Mouse (Mus musculus): ENCODE data around the gene Map3k6. TPM values are rescaled to one million over a fixed set of nuclear protein-coding genes. Genes with fewer than 3 reads are reported as not detected.
A peak's percentile ranks its signal among the peaks of the same experiment; 100 is the strongest.

Gene Map3k6
- polyA plus RNA-seq, 1 experiment from 2014 or later = 2.1 TPM

GRCm38 (mm10) chr4:133211751-133212561 lies 28.7 kb upstream of the Map3k6 start, which contains the start of the genes Cd164l2 and Gpr3:
Cd164l2 (plus strand) TSS chr4:133212131.
Gpr3 (minus strand) TSS chr4:133212536.
- WGBS = 2% methylated on average over 45 of the region's 52 CpGs
- Histone ChIP-seq H3K27me3 (replicated peaks; ENCODE audit: control insufficient read depth, insufficient read depth, low read length) (peaks cover 6% of the 10 kb centered on the region; the same call in 1 of the 2 replicates), H3K4me3 (replicated peaks; ENCODE audit: low read length) (peak within 1 kb of the TSS; percentile 64), H3K9ac (replicated peaks; ENCODE audit: low read depth, low read length) (peak within 1 kb of the TSS; percentile 64), H3K9me3 (ENCODE audit: control insufficient read depth, low read length) (no peaks in the 10 kb centered on the region), H3K4me1 (replicated peaks; ENCODE audit: control insufficient read depth, insufficient read depth, low read length) (peaks cover 14% of the 10 kb centered on the region), H3K36me3 (ENCODE audit: control insufficient read depth, insufficient read depth) (no peaks in the 10 kb centered on the region), H3K27ac (ENCODE audit: low read length) (no peak within 1 kb of the TSS), H3K4me2 (ENCODE audit: low read length) (peak within 1 kb of the TSS; percentile 87)
- peak; percentile 59 for ATAC-seq

GRCm38 (mm10) chr4:133212562-133213267 lies 27.9 kb upstream of the Map3k6 start:
- Histone ChIP-seq H3K27ac (ENCODE audit: low read length) (no peak overlapping the region), H3K9me3 (ENCODE audit: control insufficient read depth, low read length) (no peaks in the 10 kb centered on the region), H3K4me1 (replicated peaks; ENCODE audit: control insufficient read depth, insufficient read depth, low read length) (peaks cover 14% of the 10 kb centered on the region), H3K9ac (replicated peaks; ENCODE audit: low read depth, low read length) (peak overlapping the region; percentile 64), H3K27me3 (replicated peaks; ENCODE audit: control insufficient read depth, insufficient read depth, low read length) (peaks cover 6% of the 10 kb centered on the region; the same call in 1 of the 2 replicates), H3K4me2 (ENCODE audit: low read length) (peak overlapping the region; percentile 87), H3K4me3 (replicated peaks; ENCODE audit: low read length) (peak overlapping the region; percentile 64), H3K36me3 (ENCODE audit: control insufficient read depth, insufficient read depth) (no peaks in the 10 kb centered on the region)
- WGBS = 1% methylated on average over 41 of the region's 44 CpGs
- ATAC-seq = peak; percentile 89

GRCm38 (mm10) chr4:133213268-133213590 lies 27.4 kb upstream of the Map3k6 start:
- H3K27ac ChIP-seq (ENCODE audit: low read length) = no peak overlapping the region
- peak; percentile 7; the same call in 1 of the 2 replicates for ATAC-seq
- 0% methylated on average over 9 of the region's 9 CpGs for WGBS
- H3K27me3 ChIP-seq (replicated peaks; ENCODE audit: control insufficient read depth, insufficient read depth, low read length) = peaks cover 6% of the 10 kb centered on the region; the same call in 1 of the 2 replicates
- H3K4me3 ChIP-seq (replicated peaks; ENCODE audit: low read length) = peak overlapping the region; percentile 64
- no peak overlapping the region for H3K9ac ChIP-seq (replicated peaks; ENCODE audit: low read depth, low read length)
- H3K36me3 ChIP-seq (ENCODE audit: control insufficient read depth, insufficient read depth) = no peaks in the 10 kb centered on the region
- H3K9me3 ChIP-seq (ENCODE audit: control insufficient read depth, low read length) = no peaks in the 10 kb centered on the region
- peaks cover 14% of the 10 kb centered on the region for H3K4me1 ChIP-seq (replicated peaks; ENCODE audit: control insufficient read depth, insufficient read depth, low read length)
- peak overlapping the region; percentile 87 for H3K4me2 ChIP-seq (ENCODE audit: low read length)

GRCm38 (mm10) chr4:133213661-133214060 lies 27.0 kb upstream of the Map3k6 start:
- peaks cover 6% of the 10 kb centered on the region; the same call in 1 of the 2 replicates for H3K27me3 ChIP-seq (replicated peaks; ENCODE audit: control insufficient read depth, insufficient read depth, low read length)
- H3K9ac ChIP-seq (replicated peaks; ENCODE audit: low read depth, low read length) = no peak overlapping the region
- H3K36me3 ChIP-seq (ENCODE audit: control insufficient read depth, insufficient read depth) = no peaks in the 10 kb centered on the region
- no peak overlapping the region for H3K27ac ChIP-seq (ENCODE audit: low read length)
- H3K4me1 ChIP-seq (replicated peaks; ENCODE audit: control insufficient read depth, insufficient read depth, low read length) = peaks cover 14% of the 10 kb centered on the region
- WGBS = 6% methylated on average over 10 of the region's 10 CpGs
- H3K9me3 ChIP-seq (ENCODE audit: control insufficient read depth, low read length) = no peaks in the 10 kb centered on the region
- ATAC-seq = no peak
- peak overlapping the region; percentile 87 for H3K4me2 ChIP-seq (ENCODE audit: low read length)
- H3K4me3 ChIP-seq (replicated peaks; ENCODE audit: low read length) = no peak overlapping the region

- H3K27me3 ChIP-seq (replicated peaks; ENCODE audit: control insufficient read depth, insufficient read depth, low read length) = peaks cover 10% of the 10 kb centered on the region
- no peak overlapping the region for H3K27ac ChIP-seq (ENCODE audit: low read length)
- H3K36me3 ChIP-seq (ENCODE audit: control insufficient read depth, insufficient read depth) = no peaks in the 10 kb centered on the region
- no peak overlapping the region for H3K9ac ChIP-seq (replicated peaks; ENCODE audit: low read depth, low read length)
- no peak for ATAC-seq
- H3K4me2 ChIP-seq (ENCODE audit: low read length) = no peak overlapping the region
- H3K9me3 ChIP-seq (ENCODE audit: control insufficient read depth, low read length) = no peaks in the 10 kb centered on the region
- WGBS = under 1% methylated on average over 5 of the region's 5 CpGs
- H3K4me3 ChIP-seq (replicated peaks; ENCODE audit: low read length) = no peak overlapping the region
- peaks cover 11% of the 10 kb centered on the region for H3K4me1 ChIP-seq (replicated peaks; ENCODE audit: control insufficient read depth, insufficient read depth, low read length)
These were observed 23.0 kb upstream of the Map3k6 start for GRCm38 (mm10) chr4:133217641-133218040.

- H3K4me1 ChIP-seq (replicated peaks; ENCODE audit: control insufficient read depth, insufficient read depth, low read length) = peaks cover 3% of the 10 kb centered on the region; the same call in 1 of the 2 replicates
- peaks cover 8% of the 10 kb centered on the region for H3K27me3 ChIP-seq (replicated peaks; ENCODE audit: control insufficient read depth, insufficient read depth, low read length)
- no peak overlapping the region for H3K9ac ChIP-seq (replicated peaks; ENCODE audit: low read depth, low read length)
- no peak overlapping the region for H3K4me3 ChIP-seq (replicated peaks; ENCODE audit: low read length)
- ATAC-seq = no peak
- no peaks in the 10 kb centered on the region for H3K36me3 ChIP-seq (ENCODE audit: control insufficient read depth, insufficient read depth)
- WGBS = 88% methylated on average over 3 of the region's 3 CpGs
- no peaks in the 10 kb centered on the region for H3K9me3 ChIP-seq (ENCODE audit: control insufficient read depth, low read length)
- H3K27ac ChIP-seq (ENCODE audit: low read length) = no peak overlapping the region
- H3K4me2 ChIP-seq (ENCODE audit: low read length) = no peak overlapping the region
These were observed 21.9 kb upstream of the Map3k6 start for GRCm38 (mm10) chr4:133218745-133219144.

- Histone ChIP-seq H3K27ac (ENCODE audit: low read length) (no peak overlapping the region), H3K27me3 (replicated peaks; ENCODE audit: control insufficient read depth, insufficient read depth, low read length) (peaks cover 6% of the 10 kb centered on the region), H3K4me1 (replicated peaks; ENCODE audit: control insufficient read depth, insufficient read depth, low read length) (peaks cover 3% of the 10 kb centered on the region; the same call in 1 of the 2 replicates), H3K4me2 (ENCODE audit: low read length) (peak overlapping the region; percentile 53), H3K9ac (replicated peaks; ENCODE audit: low read depth, low read length) (peak overlapping the region; percentile 41), H3K9me3 (ENCODE audit: control insufficient read depth, low read length) (no peaks in the 10 kb centered on the region), H3K4me3 (replicated peaks; ENCODE audit: low read length) (peak overlapping the region; percentile 27), H3K36me3 (ENCODE audit: control insufficient read depth, insufficient read depth) (no peaks in the 10 kb centered on the region)
- ATAC-seq = no peak
- 2% methylated on average over 25 of the region's 25 CpGs for WGBS
These were observed 20.0 kb upstream of the Map3k6 start for GRCm38 (mm10) chr4:133220656-133221055.

GRCm38 (mm10) chr4:133221701-133222100 lies 18.9 kb upstream of the Map3k6 start:
- no peak overlapping the region for H3K4me3 ChIP-seq (replicated peaks; ENCODE audit: low read length)
- H3K36me3 ChIP-seq (ENCODE audit: control insufficient read depth, insufficient read depth) = no peaks in the 10 kb centered on the region
- H3K27me3 ChIP-seq (replicated peaks; ENCODE audit: control insufficient read depth, insufficient read depth, low read length) = peaks cover 6% of the 10 kb centered on the region
- ATAC-seq = no peak
- no peak overlapping the region for H3K27ac ChIP-seq (ENCODE audit: low read length)
- H3K4me2 ChIP-seq (ENCODE audit: low read length) = no peak overlapping the region
- no peak overlapping the region for H3K9ac ChIP-seq (replicated peaks; ENCODE audit: low read depth, low read length)
- 81% methylated on average over 8 of the region's 8 CpGs for WGBS
- no peaks in the 10 kb centered on the region for H3K9me3 ChIP-seq (ENCODE audit: control insufficient read depth, low read length)
- H3K4me1 ChIP-seq (replicated peaks; ENCODE audit: control insufficient read depth, insufficient read depth, low read length) = peaks cover 3% of the 10 kb centered on the region; the same call in 1 of the 2 replicates

- no peak for ATAC-seq
These were observed 16.7 kb upstream of the Map3k6 start for GRCm38 (mm10) chr4:133223875-133224274.

More at GRCm38 (mm10) chr4:133223875-133224274, 16.7 kb upstream of the Map3k6 start:
- H3K27ac ChIP-seq (ENCODE audit: low read length) = no peak overlapping the region
- H3K36me3 ChIP-seq (ENCODE audit: control insufficient read depth, insufficient read depth) = no peaks in the 10 kb centered on the region
- no peak overlapping the region for H3K4me2 ChIP-seq (ENCODE audit: low read length)
- H3K9ac ChIP-seq (replicated peaks; ENCODE audit: low read depth, low read length) = no peak overlapping the region
- H3K9me3 ChIP-seq (ENCODE audit: control insufficient read depth, low read length) = no peaks in the 10 kb centered on the region
- no peak overlapping the region for H3K4me3 ChIP-seq (replicated peaks; ENCODE audit: low read length)
- WGBS = 39% methylated on average over 5 of the region's 5 CpGs
- peaks cover 3% of the 10 kb centered on the region; the same call in 1 of the 2 replicates for H3K4me1 ChIP-seq (replicated peaks; ENCODE audit: control insufficient read depth, insufficient read depth, low read length)
- H3K27me3 ChIP-seq (replicated peaks; ENCODE audit: control insufficient read depth, insufficient read depth, low read length) = peaks cover 6% of the 10 kb centered on the region

Data from forebrain, embryonic 16.5 days (tissue).